Mouse (Mus musculus) heart, adult 8-10 months (tissue): ENCODE measurements around the gene Chn2. TPM values are rescaled to one million over a fixed set of nuclear protein-coding genes. Genes with fewer than 3 reads are reported as not detected.
A peak's percentile ranks its signal among the peaks of the same experiment; 100 is the strongest.

Experiments
- DNase-seq: peaks from one replicate; pipeline ENCODE4 v3.0.0; 2022; ENCODE audit warnings: low spot score
- total RNA-seq, 4 experiments: library from RNA; stranded (reverse); gene quantifications; 2 replicates each; pipeline ENCODE4 v1.2.4; 2022

Chn2 gene
- 1 to 10 TPM; 2.7 to 5.1 (median 2.9) TPM for total RNA-seq

- DNase-seq = no peak
Observed at GRCm38 (mm10) chr6:54039357-54039804, at the start of gene Chn2. TSS of gene Chn2 (plus strand) at chr6:54039554.

GRCm38 (mm10) chr6:53992386-53992785 is 47.0 kb upstream of the Chn2 start:
- DNase-seq = no peak

GRCm38 (mm10) chr6:53995519-53995918 is 43.8 kb upstream of the Chn2 start:
- no peak for DNase-seq

- DNase-seq = no peak
Observed at GRCm38 (mm10) chr6:53996226-53996955, 43.0 kb upstream of the Chn2 start.

GRCm38 (mm10) chr6:54005302-54005701 is 34.1 kb upstream of the Chn2 start:
- DNase-seq = no peak

GRCm38 (mm10) chr6:54008448-54009120 is 30.8 kb upstream of the Chn2 start:
- DNase-seq = no peak

GRCm38 (mm10) chr6:54009293-54009692 is 30.1 kb upstream of the Chn2 start:
- no peak for DNase-seq

GRCm38 (mm10) chr6:54010362-54010761 is 29.0 kb upstream of the Chn2 start:
- DNase-seq = no peak

- DNase-seq = no peak
Observed at GRCm38 (mm10) chr6:54012163-54012562, 27.2 kb upstream of the Chn2 start.

- no peak for DNase-seq
Observed at GRCm38 (mm10) chr6:54018038-54018437, 21.3 kb upstream of the Chn2 start.

GRCm38 (mm10) chr6:54018861-54019260 is 20.5 kb upstream of the Chn2 start:
- DNase-seq = no peak

GRCm38 (mm10) chr6:54021123-54021789 is 18.1 kb upstream of the Chn2 start:
- peak; percentile 61 for DNase-seq

- DNase-seq = no peak
Observed at GRCm38 (mm10) chr6:54023846-54024245, 15.5 kb upstream of the Chn2 start.

- DNase-seq = no peak
Observed at GRCm38 (mm10) chr6:54028706-54029105, 10.6 kb upstream of the Chn2 start.

- no peak for DNase-seq
Observed at GRCm38 (mm10) chr6:54030351-54030750, 9.0 kb upstream of the Chn2 start.

- DNase-seq = no peak
Observed at GRCm38 (mm10) chr6:54030776-54031175, 8.6 kb upstream of the Chn2 start.

GRCm38 (mm10) chr6:54034471-54034870 is 4.9 kb upstream of the Chn2 start:
- DNase-seq = peak; percentile 61

- DNase-seq = no peak
Observed at GRCm38 (mm10) chr6:54035548-54035947, 3.8 kb upstream of the Chn2 start.

GRCm38 (mm10) chr6:54038866-54039265 is 488 bp upstream of the Chn2 start:
- no peak for DNase-seq

GRCm38 (mm10) chr6:54039805-54040447 is 572 bp downstream of the Chn2 start:
- peak; percentile 48 for DNase-seq

- no peak for DNase-seq
Observed at GRCm38 (mm10) chr6:54040448-54040844, 1.1 kb downstream of the Chn2 start.

GRCm38 (mm10) chr6:54041386-54042043 is 2.2 kb downstream of the Chn2 start:
- DNase-seq = no peak
